Mouse (Mus musculus) embryonic facial prominence, embryonic 15.5 days (tissue): ENCODE measurements around the gene Ewsr1. TPM values are rescaled to one million over a fixed set of nuclear protein-coding genes. Genes with fewer than 3 reads are reported as not detected.
"Not testable (repeated sequence)": the region's sequence is repeated elsewhere in the genome, so short reads cannot be mapped to it uniquely, and the experiment has no call there.

Experiments
- ATAC-seq: fragments of 200-750 bp; cut with Nextera tagmentation; 2 replicates; pipeline ENCODE4 v1.8.0; 2017; ENCODE audit warnings: low read depth, moderate TSS enrichment; ENCODE audit not compliant: insufficient number of reproducible peaks, low FRiP score, low TSS enrichment
- H3K27ac ChIP-seq: fragments of 300-500 bp; sonication (generic); replicated peaks from 2 replicates; pipeline ENCODE4 v1.5.1; 2015; ENCODE audit warnings: mild to moderate bottlenecking, inconsistent platforms
- H3K27me3 ChIP-seq: fragments of 300-500 bp; sonication (generic); 2 replicates; pipeline ENCODE4 v1.6.1; 2015; ENCODE audit warnings: inconsistent platforms
- H3K36me3 ChIP-seq: fragments of 300-500 bp; sonication (generic); 2 replicates; pipeline ENCODE4 v1.6.1; 2015; ENCODE audit warnings: mild to moderate bottlenecking, inconsistent platforms
- H3K4me1 ChIP-seq: fragments of 300-500 bp; sonication (generic); 2 replicates; pipeline ENCODE4 v1.6.1; 2015; ENCODE audit warnings: inconsistent platforms
- H3K4me2 ChIP-seq: fragments of 300-500 bp; sonication (generic); replicated peaks from 2 replicates; pipeline ENCODE4 v1.6.1; 2015; ENCODE audit warnings: mild to moderate bottlenecking, inconsistent platforms
- H3K4me3 ChIP-seq: fragments of 300-500 bp; sonication (generic); replicated peaks from 2 replicates; pipeline ENCODE4 v1.5.1; 2015; ENCODE audit warnings: mild to moderate bottlenecking, inconsistent platforms
- H3K9ac ChIP-seq: fragments of 300-500 bp; sonication (generic); 2 replicates; pipeline ENCODE4 v1.6.1; 2015; ENCODE audit warnings: inconsistent platforms
- H3K9me3 ChIP-seq: fragments of 300-500 bp; sonication (generic); replicated peaks from 2 replicates; pipeline ENCODE4 v1.6.1; 2016; ENCODE audit warnings: inconsistent platforms
- WGBS: fragments of 180-500 bp; shearing (Covaris S2); methylation state at CpG from one replicate; pipeline ENCODE4 v1.1.7; 2015; 5-methylcytosine and 5-hydroxymethylcytosine counted together
- polyA plus RNA-seq: library from polyadenylated mRNA; unstranded; fragments of >200 nt; fragmentation: Nextera tagmentation; extraction: Ambion mirVana; gene quantifications from 2 replicates; pipeline ENCODE4 v1.2.1, GENCODE M21; 2015

The Ewsr1 gene
- polyA plus RNA-seq, 1 experiment from 2014 or later, result 729 TPM

DNA sequence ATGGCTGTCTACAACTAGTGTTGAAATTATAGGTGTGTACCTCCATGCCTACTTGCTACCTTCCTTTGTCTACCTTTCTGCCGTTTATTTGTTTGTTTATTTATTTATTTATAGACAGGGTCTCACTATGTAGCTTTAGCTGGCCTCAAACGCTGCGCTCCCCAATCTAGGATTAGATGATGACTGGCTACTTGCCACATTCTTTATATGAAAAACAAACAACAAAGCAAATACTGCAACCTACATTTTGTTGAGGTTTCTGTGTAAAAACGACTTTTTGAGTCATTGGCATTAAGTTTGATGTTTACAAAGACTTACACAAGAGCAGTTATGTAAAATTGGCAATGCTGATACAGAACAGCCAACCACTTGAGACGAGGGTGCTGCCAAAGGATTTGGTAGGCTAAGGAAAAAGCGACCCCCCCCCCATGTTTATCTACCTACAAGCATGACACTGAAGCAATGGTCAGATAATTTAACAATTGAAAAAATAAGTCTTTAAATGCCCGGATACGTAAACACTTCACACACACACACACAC lies 2.5 kb downstream of the Ewsr1 start:
- H3K36me3 ChIP-seq, result peaks cover 11% of the 10 kb centered on the region
- H3K27me3 ChIP-seq, result no peaks in the 10 kb centered on the region
- ATAC-seq, result no peak
- H3K4me1 ChIP-seq, result peaks cover 29% of the 10 kb centered on the region
- WGBS, result 54% methylated on average over 8 of the region's 8 CpGs
- no peaks in the 10 kb centered on the region for H3K9me3 ChIP-seq
- H3K27ac ChIP-seq, result no peak overlapping the region
- H3K4me2 ChIP-seq, result peak overlapping the region; percentile 56
- no peak overlapping the region for H3K9ac ChIP-seq
- H3K4me3 ChIP-seq, result peak overlapping the region; percentile 67

DNA sequence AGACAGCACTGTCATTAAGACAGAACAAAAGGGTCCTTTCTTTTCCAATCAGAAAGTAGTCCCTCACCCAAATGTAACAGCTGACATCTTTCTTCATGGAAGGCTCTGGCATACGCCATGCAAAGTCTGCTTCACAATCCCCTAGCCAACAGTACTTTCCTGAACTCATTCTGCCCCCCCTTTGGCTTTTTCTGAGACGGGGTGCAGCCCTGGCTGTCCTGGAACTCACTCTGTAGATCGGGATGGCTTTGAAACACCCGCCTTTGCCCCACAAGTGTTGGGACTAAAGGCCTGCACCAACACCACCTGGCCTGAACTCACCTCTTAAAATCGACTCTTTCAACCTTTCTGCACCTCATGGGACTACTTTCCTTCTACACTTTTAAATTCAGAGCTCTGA lies 3.2 kb downstream of the Ewsr1 start:
- Histone ChIP-seq H3K4me3 (no peak overlapping the region), H3K36me3 (peaks cover 16% of the 10 kb centered on the region), H3K27me3 (no peaks in the 10 kb centered on the region), H3K4me1 (peaks cover 23% of the 10 kb centered on the region), H3K27ac (no peak overlapping the region), H3K9me3 (no peaks in the 10 kb centered on the region), H3K4me2 (no peak overlapping the region; the same call in 1 of the 2 replicates), H3K9ac (no peak overlapping the region)
- 72% methylated on average over 5 of the region's 5 CpGs for WGBS
- ATAC-seq, result no peak

DNA sequence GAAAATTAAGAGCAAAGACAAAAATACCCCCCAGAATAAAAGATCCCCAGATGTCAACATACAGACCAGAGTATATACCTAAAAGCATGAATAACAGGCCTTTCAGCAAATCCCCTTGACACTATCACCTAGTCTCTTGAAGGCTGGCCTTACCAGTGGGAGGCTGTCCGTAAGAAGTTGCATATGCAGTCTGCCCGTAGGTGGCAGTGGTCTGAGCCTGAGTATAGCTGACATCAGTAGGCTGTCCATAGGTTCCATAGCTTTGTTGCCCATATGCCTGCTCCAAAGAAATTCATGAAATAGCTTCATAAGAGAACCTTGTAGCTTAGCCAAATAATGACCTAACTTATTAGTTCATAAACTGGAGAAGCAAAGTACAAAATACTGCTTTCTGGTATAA lies 7.4 kb downstream of the Ewsr1 start:
- Histone ChIP-seq H3K36me3 (peaks cover 50% of the 10 kb centered on the region), H3K4me2 (no peak overlapping the region), H3K27ac (no peak overlapping the region), H3K9ac (no peak overlapping the region), H3K4me1 (peaks cover 5% of the 10 kb centered on the region), H3K9me3 (no peaks in the 10 kb centered on the region), H3K27me3 (no peaks in the 10 kb centered on the region), H3K4me3 (no peak overlapping the region)
- no peak for ATAC-seq
- WGBS, result 45% methylated on average over 2 of the region's 2 CpGs

DNA sequence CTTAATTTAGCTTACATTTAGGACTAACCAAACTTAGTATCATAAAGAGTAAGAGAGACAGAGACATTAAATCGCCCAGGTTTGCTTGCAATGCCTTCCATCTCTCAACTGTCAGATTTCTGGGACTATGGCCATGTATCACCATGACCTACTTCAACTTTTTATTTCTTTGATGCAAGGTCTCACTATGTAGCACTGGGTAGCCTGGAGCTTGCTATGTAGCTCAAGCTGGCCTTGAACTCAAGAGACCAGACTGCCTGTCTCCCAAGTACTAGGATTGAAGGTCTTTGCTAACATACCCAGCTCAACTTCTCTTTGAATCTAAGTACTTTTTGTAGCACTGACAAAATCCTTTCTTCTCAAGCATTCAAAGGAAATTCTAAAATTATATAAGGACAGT lies 9.9 kb downstream of the Ewsr1 start:
- Histone ChIP-seq H3K4me1 (no peaks in the 10 kb centered on the region), H3K9ac (no peak overlapping the region), H3K4me3 (no peak overlapping the region), H3K27ac (no peak overlapping the region), H3K9me3 (no peaks in the 10 kb centered on the region), H3K36me3 (peaks cover 75% of the 10 kb centered on the region), H3K4me2 (no peak overlapping the region), H3K27me3 (no peaks in the 10 kb centered on the region)
- 90% methylated on average over 1 of the region's 1 CpGs for WGBS
- no peak for ATAC-seq

DNA sequence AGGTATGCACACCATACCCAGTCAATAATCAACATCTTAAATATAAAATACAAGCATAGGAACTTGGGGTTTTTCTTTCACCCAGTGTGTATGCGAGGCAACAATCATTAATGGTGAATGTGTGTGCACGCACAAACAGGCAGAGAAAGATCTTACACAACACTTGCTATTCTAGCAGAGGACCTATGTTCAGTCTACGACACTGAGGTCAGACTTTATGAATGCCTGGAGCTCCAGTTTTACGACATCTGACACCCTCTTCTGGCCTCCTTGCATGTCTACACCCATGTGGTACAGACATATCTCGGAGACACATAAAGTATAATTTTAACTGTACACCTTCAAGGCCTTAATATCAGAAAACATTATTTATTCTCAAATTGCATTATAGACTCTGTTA lies 22.2 kb downstream of the Ewsr1 start:
- H3K27ac ChIP-seq, ATAC-seq, H3K4me1 ChIP-seq, H3K4me3 ChIP-seq, H3K4me2 ChIP-seq, H3K9me3 ChIP-seq, H3K27me3 ChIP-seq, H3K9ac ChIP-seq: not testable (repeated sequence)
- WGBS, result 73% methylated on average over 4 of the region's 5 CpGs
- peaks cover 72% of the 10 kb centered on the region for H3K36me3 ChIP-seq

DNA sequence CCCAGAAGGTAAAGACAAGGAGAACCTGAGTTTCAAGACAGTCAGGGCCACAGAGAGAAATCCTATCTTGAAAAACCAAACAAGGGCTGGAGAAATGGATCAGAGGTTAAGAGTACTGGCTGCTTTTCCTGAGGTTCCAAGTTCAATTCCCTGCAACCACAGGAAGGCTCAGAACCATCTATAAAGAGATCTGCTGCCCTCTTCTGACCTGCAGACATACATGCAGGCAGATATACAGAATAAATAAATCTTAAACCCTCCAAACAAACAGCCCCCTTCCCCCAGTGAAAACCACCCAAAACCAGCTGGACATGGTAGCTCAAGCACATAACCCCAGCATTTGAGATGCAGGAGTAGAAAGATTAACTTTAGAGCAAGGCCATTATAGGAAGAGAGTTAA lies 23.3 kb downstream of the Ewsr1 start:
- Histone ChIP-seq H3K9ac (no peak overlapping the region), H3K36me3 (peaks cover 78% of the 10 kb centered on the region), H3K27ac (no peak overlapping the region), H3K4me3 (no peak overlapping the region), H3K4me1 (no peaks in the 10 kb centered on the region), H3K9me3 (no peaks in the 10 kb centered on the region), H3K4me2 (no peak overlapping the region), H3K27me3 (no peaks in the 10 kb centered on the region)
- ATAC-seq, result no peak

DNA sequence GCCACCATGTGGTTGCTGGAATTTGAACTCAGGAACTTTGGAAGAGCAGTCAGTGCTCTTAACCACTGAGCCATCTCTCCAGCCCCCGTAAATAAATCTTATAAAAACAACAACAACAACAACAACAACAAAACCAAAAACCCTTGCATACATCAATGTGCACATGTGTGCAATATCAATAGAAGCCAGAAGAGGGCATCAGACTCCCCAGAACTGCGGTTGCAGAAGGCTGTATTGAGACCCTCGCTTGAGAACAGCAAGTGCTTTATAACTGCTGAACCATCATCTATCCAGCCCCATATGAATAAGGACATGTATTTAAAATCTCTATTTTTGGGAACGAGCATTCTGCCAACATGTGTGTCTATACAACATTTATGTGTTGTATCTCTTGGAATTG lies 24.2 kb downstream of the Ewsr1 start:
- Histone ChIP-seq H3K4me3 (no peak overlapping the region), H3K27me3 (no peaks in the 10 kb centered on the region), H3K4me1 (no peaks in the 10 kb centered on the region), H3K36me3 (peaks cover 80% of the 10 kb centered on the region), H3K27ac (no peak overlapping the region), H3K9ac (no peak overlapping the region), H3K4me2 (no peak overlapping the region), H3K9me3 (no peaks in the 10 kb centered on the region)
- WGBS, result 67% methylated on average over 4 of the region's 4 CpGs
- ATAC-seq, result no peak

DNA sequence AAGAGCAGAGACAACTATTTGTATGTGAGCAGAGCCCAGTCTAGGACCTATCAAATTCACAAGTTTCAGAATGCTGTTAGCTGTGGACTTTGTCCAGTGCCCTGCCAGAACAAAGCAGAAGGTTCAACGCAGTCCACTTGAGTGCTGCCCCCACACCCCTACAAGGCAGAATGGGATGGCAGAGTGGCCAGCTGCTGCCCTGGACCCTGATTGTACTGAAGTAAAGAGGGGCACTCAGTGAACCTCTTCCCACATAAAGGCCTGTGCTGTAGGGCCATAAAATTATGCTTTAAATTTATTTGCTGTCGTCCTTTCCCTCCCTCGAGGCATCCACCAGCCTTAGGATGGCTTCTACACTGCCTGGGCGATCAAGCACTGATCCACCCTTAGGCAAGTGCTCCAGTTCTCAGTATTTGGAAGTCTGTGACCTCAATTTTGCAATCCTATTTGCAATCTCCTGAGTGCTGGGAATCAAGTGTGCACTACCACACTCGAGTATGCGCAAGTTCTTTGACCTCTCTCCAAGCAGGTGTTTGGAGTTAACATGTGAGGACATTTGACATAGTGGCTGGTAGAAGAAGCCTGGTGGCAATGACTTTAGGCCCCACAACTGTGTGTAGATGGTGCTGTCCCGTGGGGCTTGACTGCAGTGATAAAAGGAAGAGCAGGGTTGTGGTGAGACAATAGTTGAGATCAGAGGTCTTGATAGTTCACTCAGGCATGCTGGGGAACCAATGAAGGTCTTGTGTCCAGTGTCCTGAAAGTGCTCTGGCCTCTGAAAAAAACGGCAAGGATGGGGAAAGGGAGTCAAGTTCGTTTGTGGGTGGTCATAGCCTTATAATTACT lies 30.7 kb downstream of the Ewsr1 start:
- H3K36me3 ChIP-seq, result peaks cover 54% of the 10 kb centered on the region
- H3K4me3 ChIP-seq, result no peak overlapping the region
- peaks cover 16% of the 10 kb centered on the region for H3K4me1 ChIP-seq
- H3K9me3 ChIP-seq, result no peaks in the 10 kb centered on the region
- 81% methylated on average over 9 of the region's 9 CpGs for WGBS
- ATAC-seq, result no peak
- H3K27me3 ChIP-seq, result 0 out of 2 replicates have a peak, but pooled peaks cover 8% of the 10 kb centered on the region
- no peak overlapping the region; the same call in 1 of the 2 replicates for H3K27ac ChIP-seq
- H3K4me2 ChIP-seq, result no peak overlapping the region
- H3K9ac ChIP-seq, result no peak overlapping the region

DNA sequence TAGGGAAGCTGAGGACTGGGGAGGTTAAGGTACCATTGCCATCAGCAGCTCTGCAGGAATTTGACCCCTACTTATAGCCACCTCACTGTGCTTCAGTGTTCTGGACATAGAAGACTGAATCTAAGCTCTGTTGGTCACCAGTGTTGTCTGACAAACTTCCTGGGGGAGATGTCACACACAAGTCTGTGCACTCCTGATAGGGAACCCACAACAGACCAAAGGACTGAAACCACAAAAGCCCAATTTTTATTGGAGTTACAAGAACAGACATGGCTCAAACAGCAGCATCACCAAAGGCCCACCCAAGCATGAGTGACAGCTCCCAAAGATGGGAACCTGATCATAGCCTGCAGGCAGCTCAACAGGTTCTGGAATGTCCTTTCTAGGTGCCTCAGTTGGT lies 32.0 kb downstream of the Ewsr1 start:
- Histone ChIP-seq H3K9ac (no peak overlapping the region), H3K27ac (no peak overlapping the region), H3K4me1 (peaks cover 29% of the 10 kb centered on the region), H3K4me3 (no peak overlapping the region), H3K9me3 (no peaks in the 10 kb centered on the region), H3K27me3 (peaks cover 21% of the 10 kb centered on the region; the same call in 1 of the 2 replicates), H3K4me2 (no peak overlapping the region), H3K36me3 (peaks cover 41% of the 10 kb centered on the region)
- ATAC-seq, result no peak

DNA sequence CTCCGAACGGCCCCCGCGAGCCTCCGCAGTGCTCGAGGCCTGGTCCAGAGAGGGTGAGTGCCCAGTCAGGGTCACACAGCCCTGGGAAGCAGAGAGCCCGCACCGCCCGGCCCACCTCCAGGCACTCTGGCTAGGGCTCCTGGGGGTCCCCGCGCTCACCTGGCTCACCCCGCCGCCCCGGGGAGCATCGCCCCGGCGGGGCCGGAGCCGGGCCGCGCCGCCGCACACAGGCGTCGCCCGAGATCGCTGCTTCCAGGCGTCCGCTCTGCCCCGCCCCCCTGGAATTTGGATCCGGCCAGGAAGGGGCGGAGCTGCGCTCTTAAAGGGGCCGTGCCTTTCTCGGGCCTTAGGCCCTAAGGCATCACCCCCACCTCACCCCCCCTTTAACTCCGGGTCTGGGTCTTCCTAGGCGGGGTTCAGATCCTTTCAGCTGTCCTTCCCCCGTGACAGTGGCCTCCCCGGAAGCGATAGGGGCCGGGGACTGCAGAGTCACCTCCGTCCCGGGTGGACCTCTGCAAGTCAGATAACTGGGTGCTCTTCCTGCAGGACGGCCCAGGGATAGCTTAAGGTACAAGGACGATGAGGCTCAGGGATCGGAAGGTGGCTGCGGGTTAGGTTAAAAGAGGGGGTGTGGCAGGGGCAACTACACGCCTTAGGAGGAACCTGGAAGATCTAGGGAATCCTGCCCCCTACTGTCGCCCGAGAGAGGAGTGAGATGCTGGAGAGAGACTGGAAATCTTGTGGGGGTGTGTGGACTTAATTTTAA lies 33.8 kb downstream of the Ewsr1 start, which contains the start of gene Gas2l1:
Gene Gas2l1, minus strand, starts transcription at position 272 of the 766 bp plus-strand sequence.
- peak within 1 kb of the TSS; percentile 66 for H3K9ac ChIP-seq
- H3K9me3 ChIP-seq, result no peaks in the 10 kb centered on the region
- H3K4me2 ChIP-seq, result peak within 1 kb of the TSS; percentile 91
- peaks cover 38% of the 10 kb centered on the region for H3K27me3 ChIP-seq
- peak within 1 kb of the TSS; percentile 73 for H3K4me3 ChIP-seq
- H3K27ac ChIP-seq, result peak within 1 kb of the TSS; percentile 18
- WGBS, result 1% methylated on average over 49 of the region's 50 CpGs
- peak; percentile 86 for ATAC-seq
- H3K36me3 ChIP-seq, result peaks cover 23% of the 10 kb centered on the region
- H3K4me1 ChIP-seq, result peaks cover 43% of the 10 kb centered on the region

DNA sequence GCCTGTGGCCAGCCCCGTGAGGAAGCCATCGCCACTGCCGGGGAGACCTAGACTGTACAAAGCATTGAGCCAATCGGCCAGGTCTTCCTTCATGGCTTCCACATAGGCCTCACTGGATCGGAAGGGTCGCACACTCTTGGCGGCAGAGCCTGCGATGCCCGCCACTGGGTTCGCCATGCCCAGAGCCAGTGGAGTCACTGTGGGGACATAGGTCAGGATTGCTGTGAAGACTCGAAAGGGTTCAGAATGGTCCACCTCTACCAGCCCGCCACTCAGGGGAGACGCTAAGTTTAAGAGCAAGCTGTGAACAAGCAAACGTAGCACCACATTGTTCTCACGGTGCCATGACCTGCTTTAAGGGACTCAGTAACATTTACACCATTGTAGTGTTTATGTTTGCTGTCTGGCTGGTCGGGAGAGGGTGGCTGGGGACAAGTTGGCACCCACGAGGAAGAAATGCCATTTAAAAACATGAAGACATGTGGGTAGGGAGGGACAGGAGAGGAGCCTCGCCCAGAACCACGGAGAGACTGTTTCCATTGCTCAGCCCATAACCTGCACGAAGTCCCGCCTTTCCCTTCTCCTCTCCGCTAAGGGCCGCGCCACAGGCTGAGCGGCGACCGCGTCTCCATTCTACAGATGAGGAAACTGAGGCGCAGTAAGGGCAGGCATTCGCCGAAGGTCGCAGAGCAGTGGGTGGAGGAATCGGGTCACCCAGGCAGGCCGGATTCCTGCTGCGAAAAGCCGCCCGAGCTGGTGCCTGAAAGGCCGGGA lies 34.6 kb downstream of the Ewsr1 start:
- WGBS, result 13% methylated on average over 38 of the region's 38 CpGs
- peaks cover 46% of the 10 kb centered on the region for H3K27me3 ChIP-seq
- H3K4me1 ChIP-seq, result peaks cover 48% of the 10 kb centered on the region
- H3K27ac ChIP-seq, result no peak overlapping the region
- peak overlapping the region; percentile 73 for H3K4me3 ChIP-seq
- H3K9ac ChIP-seq, result peak overlapping the region; percentile 66
- H3K9me3 ChIP-seq, result no peaks in the 10 kb centered on the region
- ATAC-seq, result no peak
- H3K36me3 ChIP-seq, result peaks cover 17% of the 10 kb centered on the region
- peak overlapping the region; percentile 91 for H3K4me2 ChIP-seq
